Mouse (Mus musculus) megakaryocyte, embryonic 14.5 days (primary cell): ENCODE data around the gene Tmem164.

Experiments used
- FLI1 ChIP-seq: IDR thresholded peaks from 2 replicates; pipeline ENCODE4 v1.6.1; 2012; ENCODE audit warnings: low read length, inconsistent platforms, mixed read lengths
- GATA1 ChIP-seq: IDR thresholded peaks from 3 replicates; pipeline ENCODE4 v1.6.1; 2012; ENCODE audit warnings: mixed read lengths, low read length, inconsistent platforms, borderline replicate concordance

DNA sequence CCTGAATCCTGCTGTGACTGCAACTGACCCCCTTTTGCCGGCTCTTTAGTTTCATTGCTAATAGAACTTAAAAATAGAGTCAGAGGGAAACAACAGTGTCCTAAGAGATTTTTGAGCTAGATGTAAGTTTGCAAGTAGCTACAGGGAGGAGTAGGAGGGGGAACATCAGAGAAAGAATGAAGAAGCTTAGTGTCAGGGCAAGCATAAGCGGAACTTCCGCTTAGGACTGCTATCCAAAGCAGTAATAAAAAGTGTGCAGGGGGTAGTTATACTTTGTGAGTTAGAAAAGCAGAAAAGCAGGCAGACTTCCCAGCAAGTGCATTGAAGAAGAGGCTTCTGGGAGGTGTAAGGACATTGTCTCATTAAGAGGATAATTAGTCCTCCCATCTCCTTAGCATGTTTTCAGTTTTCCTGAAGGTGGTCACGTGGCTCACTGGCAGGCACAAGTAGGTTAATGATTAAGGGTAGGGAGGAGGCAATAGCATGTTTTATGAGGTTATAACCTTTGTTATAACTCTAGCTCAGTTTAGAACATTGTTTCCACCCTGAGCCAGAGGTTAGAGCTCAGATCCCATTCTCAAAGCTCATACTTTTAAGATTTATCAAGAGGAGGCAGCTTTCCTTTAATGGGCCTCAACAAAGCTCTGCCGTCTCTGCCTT, 16.5 kb downstream of the Tmem164 start:
- TF ChIP-seq FLI1: no peak
- no peak for TF ChIP-seq GATA1
